Mouse (Mus musculus) gastrocnemius, postnatal 25 days (tissue): Measurements from ENCODE around the gene Arhgef12. TPM values are rescaled to one million over a fixed set of nuclear protein-coding genes. Genes with fewer than 3 reads are reported as not detected.

Experiments used
- DNase-seq: peaks from one replicate; pipeline ENCODE4 v3.0.0; 2022
- total RNA-seq, 2 experiments: library from RNA; stranded (reverse); gene quantifications; 1 replicate in 1 of 2; 2 replicates in 1 of 2; pipeline ENCODE4 v1.2.3; 2021

Arhgef12 gene
- total RNA-seq, 2 experiments from 2014 or later = 49.0 to 51.4 TPM

GRCm38 (mm10) chr9:42920190-42920589, 186.8 kb downstream of the Arhgef12 start:
- DNase-seq = no peak

- DNase-seq = no peak
Observed at GRCm38 (mm10) chr9:42917911-42918310, 189.1 kb downstream of the Arhgef12 start.

Other genes starting within 250 kb of the Arhgef12 start
- gene Grik4, start 162.7 kb downstream of the Arhgef12 start, total RNA-seq = under 1 TPM; 0.11 to 0.36 TPM
- gene Tmem136, start 9.3 kb upstream of the Arhgef12 start, total RNA-seq = 1 to 10 TPM; 1.0 to 1.4 TPM
- not detected for gene Pou2f3, start 103.1 kb upstream of the Arhgef12 start, total RNA-seq
- 10 to 100 TPM in 1 of 2 experiments, 1 to 10 TPM in 1; 8.6 to 10.6 TPM for gene Oaf, start 132.7 kb upstream of the Arhgef12 start, total RNA-seq
- gene Trim29, start 203.6 kb upstream of the Arhgef12 start, total RNA-seq = not detected